Mouse (Mus musculus): ENCODE measurements around the gene Aldh1l1. TPM values are rescaled to one million over a fixed set of nuclear protein-coding genes. Genes with fewer than 3 reads are reported as not detected.

Aldh1l1 gene
- total RNA-seq, 2 experiments from 2014 or later, result 70.6 to 81.5 TPM

DNA sequence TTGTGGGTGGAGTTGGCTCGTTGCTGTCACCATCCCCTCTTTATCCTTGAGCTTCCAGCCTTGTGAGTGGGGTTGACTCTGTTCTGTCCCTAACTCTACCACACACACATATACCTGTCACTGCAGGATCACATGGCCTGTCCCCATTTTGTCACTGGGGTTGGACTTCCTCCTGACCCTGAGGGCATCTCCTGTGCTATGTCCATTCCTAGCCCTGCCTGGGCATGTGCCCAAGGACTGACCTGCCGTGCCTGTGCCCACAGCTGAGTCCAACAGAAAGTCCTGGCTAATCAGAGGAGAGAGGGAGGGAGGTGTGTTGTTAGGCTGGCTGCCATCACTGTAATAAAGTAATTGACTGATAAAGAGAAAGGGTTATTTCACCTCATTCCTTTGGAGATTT is 58.2 kb downstream of the Aldh1l1 start:
- no peak for DNase-seq (ENCODE audit: low spot score in 2 of 2)

DNA sequence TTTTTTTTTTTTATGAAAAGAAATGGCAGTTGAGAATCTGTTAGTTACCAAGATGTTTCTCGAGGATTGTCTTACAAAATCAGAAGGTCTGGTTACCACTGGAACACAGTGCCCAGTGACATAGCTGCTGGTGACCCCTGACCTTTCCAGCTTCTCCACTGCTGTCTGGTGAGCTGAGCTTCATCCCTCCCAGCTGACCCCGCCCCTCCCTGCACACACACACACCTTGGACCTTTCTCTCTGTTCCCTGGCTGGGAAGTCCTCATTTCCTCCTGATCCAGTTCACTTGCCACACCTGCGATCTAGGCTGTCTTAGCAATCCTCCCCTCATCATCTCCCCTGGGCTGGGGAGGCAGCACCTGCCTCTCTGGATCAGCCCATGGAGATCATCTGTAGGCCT is 60.0 kb downstream of the Aldh1l1 start:
- no peak for DNase-seq (ENCODE audit: low spot score in 2 of 2)

DNA sequence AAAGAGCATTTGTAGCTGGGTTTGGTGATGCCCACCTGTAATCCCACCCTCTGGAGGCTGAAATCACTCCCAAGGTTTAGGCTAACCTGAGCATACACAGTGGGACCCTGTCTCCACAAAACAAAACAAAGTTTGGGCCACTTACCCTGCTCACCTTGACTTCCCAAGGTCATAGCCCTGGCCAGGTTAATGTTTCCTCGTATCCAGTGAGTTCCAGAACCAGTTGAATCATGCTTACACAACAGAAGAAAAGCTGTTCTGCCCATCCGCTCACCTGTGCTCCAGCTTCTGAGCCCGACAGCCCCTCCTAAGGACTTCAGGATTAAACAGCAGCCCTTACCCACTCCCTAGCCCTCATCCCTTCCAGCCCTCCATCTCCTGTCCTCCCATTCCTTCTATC is 60.8 kb downstream of the Aldh1l1 start:
- no peak for DNase-seq (ENCODE audit: low spot score in 2 of 2)

DNA sequence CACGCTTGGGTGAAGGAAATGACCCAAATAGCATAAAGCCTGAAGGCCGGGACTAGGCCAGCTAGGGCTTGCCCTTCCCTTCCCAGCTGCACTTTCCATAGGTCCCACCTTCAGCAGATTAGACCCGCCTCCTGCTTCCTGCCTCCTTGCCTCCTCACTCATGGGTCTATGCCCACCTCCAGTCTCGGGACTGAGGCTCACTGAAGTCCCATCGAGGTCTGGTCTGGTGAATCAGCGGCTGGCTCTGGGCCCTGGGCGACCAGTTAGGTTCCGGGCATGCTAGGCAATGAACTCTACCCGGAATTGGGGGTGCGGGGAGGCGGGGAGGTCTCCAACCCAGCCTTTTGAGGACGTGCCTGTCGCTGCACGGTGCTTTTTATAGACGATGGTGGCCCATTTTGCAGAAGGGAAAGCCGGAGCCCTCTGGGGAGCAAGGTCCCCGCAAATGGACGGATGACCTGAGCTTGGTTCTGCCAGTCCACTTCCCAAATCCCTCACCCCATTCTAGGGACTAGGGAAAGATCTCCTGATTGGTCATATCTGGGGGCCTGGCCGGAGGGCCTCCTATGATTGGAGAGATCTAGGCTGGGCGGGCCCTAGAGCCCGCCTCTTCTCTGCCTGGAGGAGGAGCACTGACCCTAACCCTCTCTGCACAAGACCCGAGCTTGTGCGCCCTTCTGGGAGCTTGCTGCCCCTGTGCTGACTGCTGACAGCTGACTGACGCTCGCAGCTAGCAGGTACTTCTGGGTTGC is 64.1 kb downstream of the Aldh1l1 start:
- peak; percentile 37 to 55 for DNase-seq (ENCODE audit: low spot score in 2 of 2)

DNA sequence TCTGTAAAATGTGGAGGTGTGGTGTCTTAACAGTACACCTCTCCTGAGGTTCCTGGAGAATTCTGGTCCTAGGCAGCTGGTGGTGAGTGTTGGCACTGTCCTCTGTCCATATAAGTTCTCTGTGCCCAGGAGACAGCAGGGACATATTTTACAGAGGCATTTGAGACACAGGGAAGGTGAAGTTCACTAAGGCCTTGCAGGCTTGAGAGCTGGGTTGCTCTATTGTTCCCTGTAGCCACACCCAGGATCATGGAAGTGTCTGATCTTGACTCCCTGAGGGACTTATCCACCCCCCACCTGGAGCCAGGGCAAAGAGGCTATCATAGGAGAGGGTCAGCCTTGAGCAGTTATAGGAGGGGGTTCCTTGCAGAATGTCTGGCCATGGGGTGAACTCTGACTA is 65.0 kb downstream of the Aldh1l1 start:
- DNase-seq (ENCODE audit: low spot score in 2 of 2), result no peak

DNA sequence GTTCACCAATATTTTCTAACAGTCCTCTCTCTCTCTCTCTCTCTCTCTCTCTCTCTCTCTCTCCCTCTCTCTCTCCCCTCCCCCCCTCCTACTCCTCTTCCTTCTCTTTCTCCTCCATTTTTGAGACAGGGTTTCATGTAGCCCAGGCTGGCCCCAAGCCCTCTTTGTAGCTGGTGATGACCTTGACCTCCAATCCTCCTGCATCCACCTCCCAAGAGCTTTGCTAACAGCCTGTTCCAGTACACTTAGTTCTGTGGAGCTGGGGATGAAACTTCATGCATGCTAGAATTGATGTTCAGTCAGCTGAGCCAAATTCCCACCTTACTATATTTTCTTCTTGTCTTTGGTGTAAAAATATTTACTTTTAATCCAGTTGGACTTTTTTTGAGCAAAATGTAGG is 67.0 kb downstream of the Aldh1l1 start:
- no peak for DNase-seq (ENCODE audit: low spot score in 2 of 2)

DNA sequence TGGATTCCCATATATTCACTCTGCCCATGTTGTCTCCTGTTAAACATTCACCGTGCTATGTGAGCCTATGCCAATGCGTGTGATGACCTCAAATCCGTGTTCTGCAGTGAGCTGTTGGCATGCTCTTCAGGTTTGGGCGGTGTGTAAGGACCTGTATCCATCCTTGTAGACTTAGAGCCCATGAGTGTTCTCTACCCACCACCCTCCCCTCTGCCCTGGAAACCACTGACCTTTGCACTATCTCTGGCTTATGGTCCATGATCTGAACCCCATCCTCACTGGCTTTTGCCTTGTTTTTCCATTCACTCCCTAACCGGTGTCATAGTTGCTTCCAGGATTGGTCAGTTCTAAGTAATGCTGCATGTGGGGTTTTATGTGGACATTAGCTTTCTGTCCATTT is 67.5 kb downstream of the Aldh1l1 start:
- no peak for DNase-seq (ENCODE audit: low spot score in 2 of 2)

DNA sequence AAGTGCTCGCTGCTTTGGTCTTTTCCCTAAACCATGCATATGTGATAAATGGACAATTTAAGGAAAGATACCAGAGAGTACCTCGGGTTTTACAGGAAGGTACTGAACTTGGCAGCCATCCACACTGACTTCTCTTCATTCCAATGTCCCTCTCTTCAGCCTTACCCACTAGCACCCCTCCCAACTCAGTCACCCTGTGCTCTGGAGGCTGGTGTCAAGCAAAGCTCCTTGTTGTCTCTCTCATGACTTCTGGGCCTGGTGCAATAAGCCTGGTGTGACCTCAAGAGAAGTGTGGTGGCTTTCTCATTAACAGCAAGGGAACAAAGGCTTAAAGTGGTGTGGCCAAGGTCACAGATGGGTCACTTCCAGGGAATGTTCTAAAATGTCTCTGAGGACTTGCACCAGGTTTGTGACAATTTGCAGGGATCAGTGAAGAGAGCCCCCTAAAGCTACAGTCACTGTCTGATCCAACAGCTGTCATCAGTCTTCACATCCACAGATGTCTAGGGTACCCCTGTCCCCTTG is 70.4 kb downstream of the Aldh1l1 start:
- no peak for DNase-seq (ENCODE audit: low spot score in 2 of 2)

DNA sequence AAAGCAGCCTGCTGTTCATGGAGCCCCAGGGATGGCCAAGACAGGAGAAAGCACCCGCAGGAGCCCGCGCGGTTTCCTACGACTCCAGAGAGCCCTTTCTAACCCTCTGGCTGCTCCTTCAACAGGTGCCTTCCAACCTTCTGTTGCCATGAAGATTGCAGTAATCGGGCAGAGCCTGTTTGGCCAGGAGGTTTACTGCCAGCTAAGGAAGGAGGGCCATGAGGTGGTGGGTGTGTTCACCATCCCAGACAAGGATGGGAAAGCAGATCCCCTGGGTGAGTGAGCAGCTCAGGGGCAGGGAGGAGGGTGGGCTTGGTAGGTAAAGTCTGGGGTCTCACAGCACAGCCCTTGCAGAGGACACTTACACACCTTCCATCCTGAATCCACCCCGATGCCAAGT is 70.8 kb downstream of the Aldh1l1 start:
- no peak for DNase-seq (ENCODE audit: low spot score in 2 of 2)

DNA sequence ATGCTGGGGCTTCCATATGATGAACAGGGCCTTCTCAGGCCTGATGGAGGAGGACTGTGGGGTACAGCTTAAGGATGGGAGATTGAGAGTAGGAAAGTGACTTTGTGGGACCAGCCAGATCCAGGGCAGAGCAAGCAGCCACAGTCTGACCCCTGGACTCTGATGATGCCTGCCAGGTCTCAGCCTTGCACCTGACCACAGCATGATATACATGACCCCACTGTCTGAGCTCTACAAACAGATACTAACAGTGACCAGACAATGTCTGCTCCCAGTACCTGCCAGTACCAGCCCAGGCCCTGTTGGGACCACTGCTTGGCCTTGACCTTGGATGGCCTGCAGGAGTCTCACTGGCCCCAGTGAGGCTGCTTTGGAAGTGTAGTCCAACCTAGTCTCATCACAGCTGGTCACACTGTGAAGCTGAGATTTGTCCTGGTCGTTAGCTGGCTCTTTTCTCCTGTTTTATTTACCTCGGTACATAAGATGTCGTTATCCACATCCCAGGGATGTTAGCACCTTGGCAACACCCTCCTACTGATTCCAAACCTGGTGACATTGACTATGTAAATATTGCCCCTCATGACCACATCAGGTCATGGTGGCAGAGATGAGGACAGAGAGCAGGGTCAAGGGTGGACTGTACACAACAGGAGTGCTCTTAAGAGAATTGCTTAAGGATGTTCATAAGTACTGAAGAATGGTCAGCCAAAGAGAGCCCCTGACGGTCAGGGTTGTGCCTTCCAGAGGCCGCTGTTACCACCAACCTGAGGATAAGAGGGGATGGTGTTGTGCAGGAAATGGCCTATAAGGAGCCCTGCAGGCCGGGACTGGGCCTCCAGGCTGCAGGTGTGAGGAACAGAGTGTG is 71.8 kb downstream of the Aldh1l1 start:
- no peak for DNase-seq (ENCODE audit: low spot score in 2 of 2)

DNA sequence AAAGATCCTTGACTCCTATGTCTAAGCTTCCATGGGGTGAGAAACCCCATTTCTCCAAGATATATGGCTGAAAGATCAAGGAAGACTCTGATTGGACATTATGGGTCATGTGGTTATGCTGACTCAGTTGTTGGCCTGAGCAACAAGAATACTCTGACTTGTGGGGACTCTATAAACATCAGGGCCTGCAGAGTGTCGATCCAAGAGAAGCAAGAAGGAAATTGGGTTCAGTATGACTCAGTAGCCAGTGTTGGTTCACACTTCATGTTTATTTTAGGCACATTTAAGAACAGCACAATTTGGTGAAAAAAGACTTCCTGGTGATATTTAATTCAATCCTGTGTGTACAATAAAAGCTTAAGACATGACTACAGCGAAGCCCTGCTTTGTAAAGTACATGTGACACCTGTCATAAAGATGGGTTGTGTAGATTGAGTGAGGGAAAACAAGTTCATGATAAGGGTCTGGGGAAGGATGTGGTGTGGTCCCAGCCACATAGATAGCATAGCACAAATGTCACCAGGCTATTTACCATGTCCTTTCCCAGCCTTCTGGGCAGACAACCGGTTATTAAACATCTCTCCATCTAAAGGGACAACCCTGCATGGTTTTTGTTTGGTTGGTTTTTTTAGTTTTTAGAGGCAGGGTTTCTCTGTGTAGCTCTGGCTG is 74.3 kb downstream of the Aldh1l1 start:
- DNase-seq (ENCODE audit: low spot score in 2 of 2), result no peak

DNA sequence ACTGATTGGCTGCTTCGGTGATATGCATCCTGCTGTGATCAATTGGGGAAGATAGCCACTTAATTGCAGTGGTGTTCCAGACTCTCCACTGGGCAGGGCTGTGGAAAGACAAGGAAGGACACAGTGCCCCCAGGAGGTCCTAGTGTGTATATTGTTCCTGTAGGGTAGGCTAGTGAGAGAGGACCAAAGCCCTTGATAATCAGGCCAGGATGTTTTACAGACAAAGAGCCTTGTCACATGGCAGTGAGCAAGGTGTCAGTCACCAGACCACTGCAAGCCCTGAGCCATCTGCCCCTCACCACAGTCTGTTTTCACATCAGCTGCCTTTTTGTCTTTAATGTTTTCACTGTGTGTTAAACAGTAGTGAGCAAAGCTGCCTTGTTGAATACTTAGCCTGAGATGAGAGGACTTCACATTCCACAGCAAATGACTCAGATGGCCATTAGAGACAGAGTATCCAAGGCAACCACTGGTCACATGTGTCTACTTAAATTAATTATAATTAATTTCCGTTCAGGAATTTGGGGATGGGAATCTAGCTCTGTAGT is 75.1 kb downstream of the Aldh1l1 start:
- DNase-seq (ENCODE audit: low spot score in 2 of 2), result no peak

DNA sequence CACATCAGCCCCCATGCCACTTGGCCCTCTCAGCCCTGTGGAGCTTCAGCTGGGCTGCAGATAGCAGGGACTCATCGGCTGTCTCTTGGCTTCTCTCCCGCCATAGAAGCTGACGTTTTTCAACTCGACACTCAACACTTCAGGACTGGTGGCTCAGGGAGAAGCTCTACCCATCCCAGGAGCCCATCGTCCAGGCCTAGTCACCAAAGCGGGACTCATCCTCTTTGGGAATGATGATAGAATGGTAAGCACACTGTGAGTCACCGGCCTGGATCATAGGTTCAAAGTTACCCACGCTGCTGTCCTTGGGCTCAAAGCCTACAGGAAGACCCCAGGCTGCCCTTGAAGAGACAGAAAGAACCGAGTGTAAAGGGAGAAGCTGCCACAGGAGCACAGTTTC is 78.0 kb downstream of the Aldh1l1 start:
- DNase-seq (ENCODE audit: low spot score in 2 of 2), result no peak

DNA sequence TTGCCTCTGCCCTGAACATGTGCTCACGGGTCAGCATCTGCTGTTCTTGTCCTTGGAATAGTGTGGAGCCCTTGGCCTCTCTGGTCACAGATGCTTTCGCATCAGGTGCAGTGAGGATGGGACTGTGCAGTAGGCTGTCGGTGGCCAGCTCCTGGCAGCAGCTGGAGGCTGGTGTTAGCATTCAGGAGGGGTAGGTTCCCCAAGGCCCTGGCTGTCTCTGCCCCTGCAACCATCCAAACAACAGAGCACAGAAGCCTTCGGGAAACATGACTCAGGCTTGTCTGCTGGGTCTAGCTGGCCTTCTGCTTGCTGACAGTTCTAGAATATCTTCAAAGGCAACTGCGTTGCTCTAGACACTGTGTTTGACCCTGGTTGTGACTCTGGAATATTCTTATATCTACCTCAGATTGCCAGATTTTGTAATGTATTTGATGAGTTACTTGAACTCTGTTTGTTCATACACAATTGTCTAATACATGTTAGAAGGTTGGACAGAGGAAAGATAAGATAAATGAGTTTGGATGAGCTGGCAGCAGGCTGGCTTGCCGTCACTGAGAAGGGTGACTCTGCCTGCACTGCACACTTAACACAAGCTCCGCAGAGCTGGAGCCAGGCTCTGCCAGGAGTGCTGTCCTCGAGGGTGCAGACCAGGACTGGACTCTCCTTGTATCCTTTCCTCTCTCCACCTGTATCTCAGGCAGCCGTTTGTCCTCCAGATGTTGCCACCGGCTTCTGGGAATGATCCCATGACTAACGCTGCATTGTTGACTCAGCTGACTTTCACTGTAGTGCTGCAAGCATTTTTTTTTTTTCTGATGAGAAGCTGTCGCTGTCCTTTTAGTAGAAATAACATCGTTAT is 79.4 kb downstream of the Aldh1l1 start:
- DNase-seq (ENCODE audit: low spot score in 2 of 2), result no peak

DNA sequence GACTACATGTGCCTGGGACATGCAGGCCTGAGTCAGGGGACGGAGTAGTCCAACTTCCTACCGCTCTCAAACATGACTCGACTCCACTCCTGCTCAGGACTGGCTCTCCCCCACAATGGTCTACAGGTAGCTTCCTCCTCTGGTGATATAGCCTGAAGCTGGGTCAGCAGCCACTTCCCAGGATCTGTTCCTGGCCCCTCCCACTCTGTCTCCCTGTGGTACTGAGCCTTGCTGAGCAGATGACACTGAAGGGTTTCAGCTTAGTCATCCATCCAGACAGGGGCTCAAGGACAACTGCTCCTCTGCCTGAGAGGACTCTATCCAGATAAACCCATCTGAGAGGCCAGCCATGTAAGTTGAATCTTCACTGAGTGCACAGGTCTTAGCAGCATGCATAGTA is 81.3 kb downstream of the Aldh1l1 start:
- DNase-seq (ENCODE audit: low spot score in 2 of 2), result no peak

DNA sequence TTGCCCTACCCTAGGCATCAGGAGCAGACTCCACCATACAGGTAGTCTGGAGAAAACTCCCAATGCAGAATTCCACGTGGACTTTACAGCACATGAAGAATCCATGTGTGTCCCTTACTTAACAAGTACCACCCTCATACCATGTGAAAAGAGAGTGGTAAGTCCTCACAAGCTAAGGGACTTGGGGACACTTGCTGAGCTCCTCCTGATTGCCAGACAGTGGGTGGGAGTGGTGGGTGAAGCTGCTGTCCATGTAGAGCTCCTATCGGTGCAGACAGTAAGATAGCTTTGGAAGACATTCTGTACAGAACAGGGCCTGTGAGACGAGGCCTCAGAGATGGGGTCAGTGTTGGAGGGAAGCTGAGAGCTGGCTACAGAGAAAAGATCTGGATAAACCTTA is 81.7 kb downstream of the Aldh1l1 start:
- no peak for DNase-seq (ENCODE audit: low spot score in 2 of 2)

DNA sequence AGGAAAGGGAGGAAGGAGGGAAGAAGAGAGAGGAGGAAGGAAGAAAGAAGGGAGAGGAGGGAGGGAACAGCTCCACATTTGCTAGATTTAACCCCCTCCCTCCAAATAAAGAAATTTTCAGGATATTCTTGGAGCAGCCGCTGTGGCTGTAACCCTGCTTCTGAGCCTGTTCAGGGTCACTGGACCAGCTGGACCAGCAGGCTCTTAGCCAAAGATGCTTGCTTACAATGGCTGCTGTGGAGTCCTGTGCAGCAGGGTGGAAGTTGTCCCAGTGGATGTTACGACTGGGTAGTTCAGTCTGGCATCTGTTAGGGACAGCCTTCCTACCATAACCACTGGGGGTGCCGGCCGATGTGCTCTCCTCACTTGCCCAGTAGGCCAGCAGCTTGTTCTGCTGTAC is 82.5 kb downstream of the Aldh1l1 start:
- no peak for DNase-seq (ENCODE audit: low spot score in 2 of 2)

DNA sequence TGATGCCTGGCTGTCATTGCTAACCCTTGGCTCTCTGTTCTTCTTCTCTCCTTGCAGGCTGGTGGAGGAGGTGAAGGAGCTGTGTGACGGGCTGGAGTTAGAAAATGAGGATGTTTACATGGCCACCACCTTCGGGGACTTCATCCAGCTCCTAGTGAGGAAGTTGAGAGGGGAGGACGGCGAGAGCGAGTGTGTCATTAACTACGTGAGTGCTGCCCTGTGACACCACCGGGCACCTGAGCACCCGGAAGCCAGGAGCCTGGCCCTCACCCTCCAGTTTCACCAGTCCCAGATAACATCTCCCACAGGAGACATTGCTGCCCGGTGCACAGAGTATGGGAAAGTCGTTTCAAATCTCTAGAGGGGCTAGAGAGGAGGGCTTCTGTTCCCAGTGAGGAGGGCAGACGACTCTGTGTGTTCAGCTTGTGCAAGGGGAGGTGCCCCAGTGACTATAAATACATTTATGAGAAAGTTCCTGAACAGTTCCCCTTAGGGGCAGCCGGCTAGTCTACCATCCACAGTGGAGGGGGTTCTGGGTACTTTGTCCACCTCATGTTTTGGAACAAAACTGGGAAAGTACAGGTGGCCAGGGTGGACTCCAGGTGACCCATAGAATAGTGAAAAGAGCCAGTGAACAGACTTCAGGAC is 83.6 kb downstream of the Aldh1l1 start:
- DNase-seq (ENCODE audit: low spot score in 2 of 2), result no peak

DNA sequence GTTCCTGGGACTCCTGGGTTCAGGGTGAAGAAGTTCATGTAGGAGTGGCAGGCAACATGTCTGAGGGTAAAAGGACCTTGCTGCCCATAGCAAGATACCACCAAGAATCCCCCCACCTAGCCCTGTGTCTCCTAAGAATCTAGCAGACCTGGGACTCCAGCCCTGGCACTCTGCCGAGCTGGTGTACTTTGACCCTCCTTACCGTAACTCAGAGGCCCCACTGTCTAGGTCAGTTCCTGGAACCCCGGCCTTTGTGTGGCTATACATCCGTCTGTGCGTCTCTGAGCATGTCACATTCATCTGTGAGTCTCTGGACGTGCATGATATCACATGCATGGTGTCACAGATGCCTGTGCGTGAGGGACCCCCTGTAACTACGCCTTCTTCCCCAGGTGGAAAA is 84.2 kb downstream of the Aldh1l1 start:
- DNase-seq (ENCODE audit: low spot score in 2 of 2), result no peak

DNA sequence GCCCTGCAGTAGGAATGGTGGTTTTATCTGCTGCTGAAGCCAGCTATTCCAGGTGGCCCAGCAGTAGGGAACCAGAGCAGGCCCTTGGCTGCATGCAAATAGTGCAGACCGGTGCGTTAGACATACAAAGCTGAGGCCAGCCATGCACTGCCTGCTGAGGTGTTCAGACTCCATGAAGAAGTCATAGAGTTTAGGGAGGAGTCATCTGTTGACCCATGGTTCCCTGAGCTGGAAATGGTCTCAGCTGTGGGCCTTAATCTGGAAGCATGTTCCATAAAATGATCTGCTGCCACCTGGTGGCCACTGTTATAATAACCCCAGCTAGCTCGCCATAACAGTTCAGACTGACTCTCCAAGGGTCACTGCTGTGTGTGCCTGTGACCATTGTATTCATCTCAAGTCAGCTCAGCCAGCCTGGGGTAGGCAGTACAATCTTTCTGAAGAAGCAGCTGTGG is 89.1 kb downstream of the Aldh1l1 start:
- DNase-seq (ENCODE audit: low spot score in 2 of 2), result peak; percentile 58 to 66

Data from adrenal gland, postnatal 4 days (tissue).